Comparison of ENCODE assay signal across 10 mouse cellular contexts in the genomic region with DNA sequence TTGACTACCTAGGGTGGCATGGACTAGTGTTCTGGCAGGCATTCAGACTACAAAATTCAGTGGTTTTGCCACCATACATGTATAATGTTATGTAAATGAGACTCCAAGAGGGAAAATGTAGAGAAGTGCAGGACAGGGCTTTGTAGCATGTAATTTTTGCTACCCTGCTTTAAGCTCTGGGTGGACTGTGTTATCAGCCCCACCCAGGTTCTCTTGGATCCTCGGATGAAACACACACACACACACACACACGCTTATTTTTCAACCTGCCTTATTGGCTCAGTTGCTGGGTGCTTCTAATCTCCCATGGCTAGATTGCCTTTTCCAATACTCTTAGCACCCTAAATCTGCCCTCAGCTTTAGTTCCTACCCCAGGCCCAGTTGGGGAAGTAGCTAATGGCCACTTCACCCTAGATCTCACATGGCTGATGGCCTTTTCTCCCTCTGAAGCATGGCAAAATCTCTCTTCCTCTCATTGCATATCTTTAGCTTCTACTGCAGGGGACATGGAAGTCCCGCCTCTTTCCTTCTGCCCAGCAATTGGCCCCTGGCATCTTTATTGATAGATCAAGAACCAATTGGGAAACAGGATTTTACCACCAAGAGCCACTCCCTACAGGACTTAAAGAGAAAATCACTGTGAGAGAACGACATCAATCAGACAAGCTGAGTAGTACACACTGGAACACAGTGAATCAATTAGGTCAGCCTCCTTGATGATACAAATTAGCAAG. TPM values are rescaled to one million over a fixed set of nuclear protein-coding genes. Genes with fewer than 3 reads are reported as not detected.
A peak's percentile ranks its signal among the peaks of the same experiment; 100 is the strongest.
DNase-seq lines count a peak whose midpoint lies in the region; ATAC-seq and TF ChIP-seq lines count a peak whose summit lies in the region.
"Had no signal": no experiment of that assay in that cellular context is flagged by ENCODE, and none has a peak within 500 bp of the region (broad histone marks: within the 10 kb centered on the region; RNA-seq: fewer than 3 reads in every experiment).

No protein-coding gene starts in this region.

- TF ChIP-seq POLR2A in small intestine, adult 2 months (IDR thresholded peaks at IDR 0.05; ENCODE audit: low read depth, low read length): no peak

- 59% methylated on average over 4 of the region's 4 CpGs for WGBS in intestine, embryonic 16.5 days
- 11% methylated on average over 4 of the region's 4 CpGs for WGBS in small intestine, adult 2 months
- WGBS in hindbrain, embryonic 14.5 days: 71% methylated on average over 4 of the region's 4 CpGs

- DNase-seq in layer of hippocampus, adult 2 months (ENCODE audit: low spot score in 2 of 2): peak in 1 of 2 experiments; percentile 52
- no peak for DNase-seq in layer of hippocampus, postnatal 25 days (ENCODE audit: extremely low spot score in 1 of 2, low spot score in 1 of 2)
- DNase-seq in MEL-GATA-1-ER (ENCODE audit: extremely low read depth, low read depth): peak; percentile 82
- DNase-seq in right cerebral cortex, adult 2 months (ENCODE audit: low spot score in 2 of 2): no peak
- DNase-seq in left cerebral cortex, adult 2 months (ENCODE audit: extremely low spot score in 1 of 2, low spot score in 2 of 2): no peak
- DNase-seq in hindbrain, embryonic 14.5 days (ENCODE audit: low spot score): no peak

- no peaks in the 10 kb centered on the region for H3K9me3 ChIP-seq in intestine, embryonic 16.5 days (ENCODE audit: control insufficient read depth, low read length)
- no peaks in the 10 kb centered on the region for H3K9me3 ChIP-seq in hindbrain, embryonic 14.5 days (ENCODE audit: control insufficient read depth, low read length)
- H3K9me3 ChIP-seq: embryonic facial prominence, embryonic 15.5 days; limb, embryonic 13.5 days had no signal

- H3K27me3 ChIP-seq in intestine, embryonic 16.5 days (replicated peaks; ENCODE audit: control insufficient read depth, insufficient read depth, low read length): no peaks in the 10 kb centered on the region
- H3K27me3 ChIP-seq in small intestine, adult 2 months (ENCODE audit: control insufficient read depth, insufficient read depth, low read length): no peaks in the 10 kb centered on the region
- H3K27me3 ChIP-seq in hindbrain, embryonic 14.5 days (ENCODE audit: control insufficient read depth, insufficient read depth, low read length): no peaks in the 10 kb centered on the region
- H3K27me3 ChIP-seq: embryonic facial prominence, embryonic 15.5 days; limb, embryonic 13.5 days had no signal

- TF ChIP-seq CTCF in layer of hippocampus, adult 2 months (conservative IDR thresholded peaks at IDR 0.05): no peak
- no peak for TF ChIP-seq CTCF in small intestine, adult 2 months (IDR thresholded peaks at IDR 0.05; ENCODE audit: extremely low read depth, insufficient read length, insufficient replicate concordance, low read depth, low read length)
- TF ChIP-seq CTCF in left cerebral cortex, adult 2 months (IDR thresholded peaks at IDR 0.05): no peak

- H3K4me3 ChIP-seq in layer of hippocampus, adult 2 months: peak overlapping the region; percentile 17; the same call in 1 of the 2 replicates
- H3K4me3 ChIP-seq in intestine, embryonic 16.5 days (ENCODE audit: low read length): peak overlapping the region; percentile 18; the same call in 1 of the 2 replicates
- H3K4me3 ChIP-seq in small intestine, adult 2 months (ENCODE audit: low read depth, low read length): no peak overlapping the region
- H3K4me3 ChIP-seq in left cerebral cortex, adult 2 months: no peak overlapping the region
- H3K4me3 ChIP-seq in hindbrain, embryonic 14.5 days (replicated peaks; ENCODE audit: low read length): no peak overlapping the region
- H3K4me3 ChIP-seq: embryonic facial prominence, embryonic 15.5 days; limb, embryonic 13.5 days had no signal

- H3K4me2 ChIP-seq in intestine, embryonic 16.5 days (ENCODE audit: low read depth, low read length): 0 out of 2 replicates have a peak overlapping the region, but pooled peaks have one; percentile 4
- H3K4me2 ChIP-seq in hindbrain, embryonic 14.5 days (replicated peaks): no peak overlapping the region
- H3K4me2 ChIP-seq: embryonic facial prominence, embryonic 15.5 days; limb, embryonic 13.5 days had no signal

- no peaks in the 10 kb centered on the region for H3K4me1 ChIP-seq in intestine, embryonic 16.5 days (ENCODE audit: control insufficient read depth, insufficient read depth, low read length)
- peaks cover 7% of the 10 kb centered on the region; the same call in 1 of the 2 replicates for H3K4me1 ChIP-seq in small intestine, adult 2 months (ENCODE audit: control insufficient read depth, insufficient read depth, insufficient read length, low read length)
- H3K4me1 ChIP-seq in hindbrain, embryonic 14.5 days (replicated peaks; ENCODE audit: control insufficient read depth, insufficient read depth, low read length): no peaks in the 10 kb centered on the region
- H3K4me1 ChIP-seq: embryonic facial prominence, embryonic 15.5 days had no signal

- intact Hi-C loops in left cerebral cortex, adult 2 months (cut with DNase I): no loop called here

- peak overlapping the region; percentile 20; the same call in 1 of the 2 replicates for H3K9ac ChIP-seq in intestine, embryonic 16.5 days (ENCODE audit: low read depth, low read length)
- no peak overlapping the region for H3K9ac ChIP-seq in hindbrain, embryonic 14.5 days
- H3K9ac ChIP-seq: embryonic facial prominence, embryonic 15.5 days; limb, embryonic 13.5 days had no signal

- H3K36me3 ChIP-seq in intestine, embryonic 16.5 days (ENCODE audit: control insufficient read depth, insufficient read depth, low read length): no peaks in the 10 kb centered on the region
- no peaks in the 10 kb centered on the region for H3K36me3 ChIP-seq in small intestine, adult 2 months (ENCODE audit: control insufficient read depth, insufficient read depth, low read length)
- H3K36me3 ChIP-seq in hindbrain, embryonic 14.5 days (replicated peaks; ENCODE audit: control insufficient read depth, insufficient read depth): no peaks in the 10 kb centered on the region
- H3K36me3 ChIP-seq: embryonic facial prominence, embryonic 15.5 days; limb, embryonic 13.5 days had no signal

- peak; percentile 82 for ATAC-seq in intestine, embryonic 16.5 days
- ATAC-seq in hindbrain, embryonic 14.5 days (ENCODE audit: low FRiP score): no peak

- peak overlapping the region; percentile 57; the same call in 1 of the 2 replicates for H3K27ac ChIP-seq in layer of hippocampus, adult 2 months
- no peak overlapping the region for H3K27ac ChIP-seq in intestine, embryonic 16.5 days (ENCODE audit: low read length)
- peak overlapping the region; percentile 65 for H3K27ac ChIP-seq in small intestine, adult 2 months (ENCODE audit: insufficient read depth, low read depth, low read length)
- H3K27ac ChIP-seq in left cerebral cortex, adult 2 months: no peak overlapping the region
- no peak overlapping the region for H3K27ac ChIP-seq in hindbrain, embryonic 14.5 days
- H3K27ac ChIP-seq: embryonic facial prominence, embryonic 15.5 days; limb, embryonic 13.5 days had no signal

RNA-seq across cellular contexts. Expression of a gene that starts 28.2 kb away (rescaled TPM):
- 1 to 10 TPM; 3.9 to 5.0 TPM for total RNA-seq in layer of hippocampus, adult 2 months (2021)
- total RNA-seq in layer of hippocampus, postnatal 25 days (2021): 1 to 10 TPM; 4.4 to 5.0 TPM
- 4.3 and 4.6 TPM in 2 replicates for polyA plus RNA-seq in intestine, embryonic 16.5 days (2015; fragmentation: Nextera tagmentation; extraction: Ambion mirVana)
- polyA plus RNA-seq in small intestine, adult 2 months (2012; rRNA removed): 4.1 and 7.4 TPM in 2 replicates
- total RNA-seq in left cerebral cortex, adult 2 months (2021): 1 to 10 TPM; 4.6 to 5.1 TPM
- 2.9 and 3.0 TPM in 2 replicates for polyA plus RNA-seq in hindbrain, embryonic 14.5 days (2014; fragmentation: Nextera tagmentation; extraction: Ambion mirVana)

Comparison
In these comparisons a context has a peak if more than half of its experiments do, and no peak if none do; other contexts are left out.
1. H3K27ac ChIP-seq: peak in layer of hippocampus, adult 2 months (single experiment) and small intestine, adult 2 months (single experiment); none in intestine, embryonic 16.5 days (single experiment), left cerebral cortex, adult 2 months (single experiment) and hindbrain, embryonic 14.5 days (single experiment).
2. H3K4me3 ChIP-seq: peak in layer of hippocampus, adult 2 months (single experiment) and intestine, embryonic 16.5 days (single experiment); none in small intestine, adult 2 months (single experiment), left cerebral cortex, adult 2 months (single experiment) and hindbrain, embryonic 14.5 days (single experiment).